Mouse (Mus musculus): Measurements from ENCODE around the gene Trim63. TPM values are rescaled to one million over a fixed set of nuclear protein-coding genes. Genes with fewer than 3 reads are reported as not detected.
"Not testable (repeated sequence)": the region's sequence is repeated elsewhere in the genome, so short reads cannot be mapped to it uniquely, and the experiment has no call there.

Trim63 gene
- polyA plus RNA-seq, 1 experiment from 2014 or later: 1.2 TPM

DNA sequence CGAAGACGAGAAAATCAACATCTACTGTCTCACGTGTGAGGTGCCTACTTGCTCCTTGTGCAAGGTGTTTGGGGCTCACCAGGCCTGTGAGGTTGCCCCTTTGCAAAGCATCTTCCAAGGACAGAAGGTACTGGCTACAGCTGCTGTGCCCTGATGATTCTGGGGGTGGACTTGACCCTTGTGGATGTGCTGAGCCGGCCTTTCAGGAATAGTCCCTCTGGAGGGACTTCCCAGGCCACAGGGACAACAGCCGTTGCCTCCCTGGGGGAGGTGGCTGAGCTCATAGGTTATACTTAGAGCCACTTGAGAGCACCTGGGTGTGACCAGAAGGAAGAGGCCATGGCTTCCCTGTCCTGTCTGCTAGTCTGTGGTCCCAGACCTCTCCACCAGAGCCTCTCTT lies 4.8 kb downstream of the Trim63 start:
- 81% methylated on average over 5 of the region's 5 CpGs for WGBS
- H3K36me3 ChIP-seq: no peaks in the 10 kb centered on the region
- H3K4me3 ChIP-seq (replicated peaks): no peak overlapping the region
- no peak overlapping the region for H3K27ac ChIP-seq (replicated peaks)
- no peak for ATAC-seq (ENCODE audit: low FRiP score)
- H3K4me2 ChIP-seq: no peak overlapping the region
- no peaks in the 10 kb centered on the region for H3K27me3 ChIP-seq (replicated peaks)
- H3K4me1 ChIP-seq: peaks cover 6% of the 10 kb centered on the region; the same call in 1 of the 2 replicates
- H3K9ac ChIP-seq (replicated peaks): no peak overlapping the region
- no peaks in the 10 kb centered on the region for H3K9me3 ChIP-seq (replicated peaks)

DNA sequence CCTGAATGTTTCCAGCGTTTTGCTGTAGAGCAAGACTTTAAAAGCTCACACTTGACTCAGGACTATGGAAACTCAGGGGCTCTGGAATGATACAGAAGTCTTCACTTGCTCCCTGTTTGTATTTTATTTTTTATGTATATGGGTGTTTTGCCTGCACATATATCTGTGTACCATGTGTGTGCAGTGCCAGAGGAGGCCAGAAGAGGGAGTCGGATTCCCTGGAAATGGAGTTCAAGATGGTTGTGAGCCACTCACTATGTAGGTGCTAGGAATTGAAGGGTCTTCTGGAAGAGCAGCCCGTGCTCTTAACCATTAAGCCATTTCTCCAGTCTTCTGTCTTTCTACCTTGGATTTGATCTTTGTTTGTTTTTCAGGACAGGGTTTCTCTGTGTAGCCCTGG lies 6.6 kb downstream of the Trim63 start:
- no peak for ATAC-seq (ENCODE audit: low FRiP score)
- Histone ChIP-seq H3K4me1 (no peaks in the 10 kb centered on the region), H3K9me3 (replicated peaks) (no peaks in the 10 kb centered on the region), H3K27me3 (replicated peaks) (no peaks in the 10 kb centered on the region), H3K9ac (replicated peaks) (no peak overlapping the region), H3K27ac (replicated peaks) (no peak overlapping the region), H3K4me3 (replicated peaks) (no peak overlapping the region), H3K36me3 (no peaks in the 10 kb centered on the region), H3K4me2 (no peak overlapping the region)
- 72% methylated on average over 3 of the region's 3 CpGs for WGBS

DNA sequence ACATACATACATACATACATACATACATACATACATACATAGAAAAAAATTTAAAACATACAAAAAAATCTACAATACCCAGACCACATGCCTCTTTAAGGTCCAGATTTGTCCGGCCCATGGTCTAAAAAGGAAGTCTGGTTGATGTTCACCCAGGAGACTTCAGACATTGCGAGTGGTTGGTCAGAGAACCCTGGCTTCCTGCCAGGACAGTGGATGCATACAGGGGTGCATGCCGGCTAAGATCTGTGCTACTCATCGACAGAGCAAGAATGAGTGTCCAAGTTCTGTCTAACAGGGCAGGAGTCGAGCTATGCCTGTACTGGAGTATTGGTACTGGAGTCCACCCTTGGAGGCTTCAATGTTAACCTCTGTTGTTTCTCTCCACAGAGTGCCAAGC lies 9.7 kb downstream of the Trim63 start:
- no peak overlapping the region for H3K9ac ChIP-seq (replicated peaks)
- no peaks in the 10 kb centered on the region for H3K4me1 ChIP-seq
- no peak overlapping the region for H3K4me2 ChIP-seq
- no peaks in the 10 kb centered on the region for H3K27me3 ChIP-seq (replicated peaks)
- no peak overlapping the region for H3K27ac ChIP-seq (replicated peaks)
- H3K4me3 ChIP-seq (replicated peaks): no peak overlapping the region
- ATAC-seq (ENCODE audit: low FRiP score): no peak
- no peaks in the 10 kb centered on the region for H3K36me3 ChIP-seq
- 66% methylated on average over 5 of the region's 5 CpGs for WGBS
- no peaks in the 10 kb centered on the region for H3K9me3 ChIP-seq (replicated peaks)

DNA sequence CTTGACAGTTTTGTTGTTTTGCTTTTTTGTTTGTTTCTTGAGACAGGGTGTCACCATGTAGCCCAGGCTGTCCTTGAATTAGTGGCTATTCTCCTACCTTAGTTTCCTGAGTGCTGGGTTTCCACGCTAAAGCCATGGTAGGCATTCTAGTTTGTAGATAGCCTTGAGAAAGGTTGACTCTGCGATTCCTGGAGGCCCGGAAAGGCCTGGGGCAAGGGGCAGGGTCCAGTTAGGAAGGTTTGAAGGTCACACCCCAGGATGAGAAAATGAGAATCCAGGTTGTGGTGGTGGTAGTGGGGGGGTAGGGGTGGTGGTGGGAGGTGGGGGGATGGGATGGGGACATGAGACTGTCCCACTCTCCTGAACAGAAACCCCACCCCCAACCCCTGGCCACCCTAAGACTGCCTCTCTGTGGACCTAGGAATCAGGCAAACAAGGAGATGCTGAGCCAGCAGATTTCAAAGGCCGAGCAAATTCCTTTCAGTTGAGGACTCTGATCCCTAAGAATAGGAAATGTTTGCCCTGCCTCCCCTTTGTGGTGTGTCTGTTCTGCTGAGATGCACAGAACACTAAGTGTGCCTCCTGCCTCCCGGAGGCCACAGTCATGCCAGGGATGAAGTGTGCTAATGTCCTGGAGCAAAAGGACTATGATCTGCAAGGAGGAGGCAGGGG lies 12.1 kb downstream of the Trim63 start:
- H3K27ac ChIP-seq (replicated peaks): no peak overlapping the region
- no peaks in the 10 kb centered on the region for H3K9me3 ChIP-seq (replicated peaks)
- H3K4me3 ChIP-seq (replicated peaks): no peak overlapping the region
- H3K27me3 ChIP-seq (replicated peaks): no peaks in the 10 kb centered on the region
- no peaks in the 10 kb centered on the region for H3K36me3 ChIP-seq
- H3K9ac ChIP-seq (replicated peaks): no peak overlapping the region
- ATAC-seq (ENCODE audit: low FRiP score): no peak
- H3K4me1 ChIP-seq: no peaks in the 10 kb centered on the region
- WGBS: 74% methylated on average over 5 of the region's 5 CpGs
- H3K4me2 ChIP-seq: no peak overlapping the region

DNA sequence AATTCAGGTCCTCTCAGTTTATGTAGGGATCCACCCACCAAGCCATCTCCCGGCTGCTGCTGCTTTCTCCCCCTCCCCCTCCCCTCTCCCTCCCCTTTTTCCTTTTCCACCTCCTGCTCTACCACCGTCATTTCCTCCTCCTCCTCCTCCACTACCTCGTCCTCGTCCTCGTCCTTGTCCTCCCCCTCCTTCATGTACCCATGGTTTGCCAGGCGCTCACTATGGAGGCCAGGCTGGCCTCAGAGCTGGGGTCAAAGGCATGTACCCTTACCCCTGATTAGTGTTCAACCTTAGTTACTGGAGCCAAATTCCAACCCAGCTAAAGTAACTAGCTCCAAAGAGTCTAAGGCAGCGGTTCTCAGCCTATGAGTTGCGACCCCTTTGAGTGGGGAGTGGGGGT lies 13.2 kb downstream of the Trim63 start:
- H3K4me3 ChIP-seq (replicated peaks): no peak overlapping the region
- 62% methylated on average over 8 of the region's 8 CpGs for WGBS
- no peaks in the 10 kb centered on the region for H3K27me3 ChIP-seq (replicated peaks)
- H3K36me3 ChIP-seq: no peaks in the 10 kb centered on the region
- no peaks in the 10 kb centered on the region for H3K4me1 ChIP-seq
- no peak for ATAC-seq (ENCODE audit: low FRiP score)
- H3K27ac ChIP-seq (replicated peaks): no peak overlapping the region
- no peak overlapping the region for H3K9ac ChIP-seq (replicated peaks)
- no peak overlapping the region for H3K4me2 ChIP-seq
- no peaks in the 10 kb centered on the region for H3K9me3 ChIP-seq (replicated peaks)

DNA sequence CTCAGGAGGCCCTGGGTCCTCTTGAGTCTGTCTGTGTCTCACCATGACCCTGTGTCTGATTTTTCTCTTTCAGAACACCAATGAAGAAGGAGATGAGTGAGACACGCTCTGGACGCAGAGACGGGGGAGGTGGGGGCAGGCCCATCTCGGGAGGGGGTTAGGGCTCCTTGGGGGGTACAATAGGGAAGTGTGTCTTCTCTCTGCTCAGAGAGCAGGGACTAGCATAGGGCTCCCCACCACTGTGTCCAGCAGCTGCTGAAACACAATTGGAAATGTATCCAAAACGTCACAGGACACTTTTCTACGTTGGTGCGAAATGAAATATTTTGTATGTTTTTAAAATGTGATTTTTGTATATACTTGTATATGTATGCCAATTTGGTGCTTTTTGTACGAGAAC lies 13.9 kb downstream of the Trim63 start:
- no peaks in the 10 kb centered on the region for H3K4me1 ChIP-seq
- no peak for ATAC-seq (ENCODE audit: low FRiP score)
- H3K36me3 ChIP-seq: no peaks in the 10 kb centered on the region
- WGBS: 91% methylated on average over 8 of the region's 8 CpGs
- no peak overlapping the region for H3K9ac ChIP-seq (replicated peaks)
- no peaks in the 10 kb centered on the region for H3K27me3 ChIP-seq (replicated peaks)
- no peak overlapping the region for H3K4me3 ChIP-seq (replicated peaks)
- H3K9me3 ChIP-seq (replicated peaks): no peaks in the 10 kb centered on the region
- H3K4me2 ChIP-seq: no peak overlapping the region
- no peak overlapping the region for H3K27ac ChIP-seq (replicated peaks)

DNA sequence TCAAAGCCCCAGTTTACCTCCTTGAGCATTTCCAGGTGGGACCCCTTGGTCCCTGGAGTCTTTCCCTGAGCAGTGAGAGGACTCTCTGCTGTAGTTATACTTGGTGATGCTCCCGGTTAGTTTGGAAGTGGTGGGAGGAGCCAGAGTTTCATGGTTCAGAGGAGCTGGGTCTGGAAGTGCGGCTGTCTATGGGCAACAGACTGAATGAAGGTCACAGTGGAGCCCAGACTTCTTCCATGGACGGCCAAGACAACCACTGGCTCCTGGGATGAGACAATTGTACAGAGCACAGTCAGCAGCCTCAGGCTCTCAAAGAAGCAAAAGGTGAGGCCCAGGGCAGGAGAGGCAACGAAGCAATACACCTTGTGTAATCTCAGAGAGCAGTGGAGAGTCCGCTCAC lies 15.4 kb downstream of the Trim63 start:
- Histone ChIP-seq H3K27ac (replicated peaks) (no peak overlapping the region), H3K4me3 (replicated peaks) (no peak overlapping the region), H3K36me3 (no peaks in the 10 kb centered on the region), H3K4me2 (no peak overlapping the region), H3K9me3 (replicated peaks) (no peaks in the 10 kb centered on the region), H3K9ac (replicated peaks) (no peak overlapping the region), H3K27me3 (replicated peaks) (no peaks in the 10 kb centered on the region), H3K4me1 (no peaks in the 10 kb centered on the region)
- 62% methylated on average over 5 of the region's 5 CpGs for WGBS
- no peak for ATAC-seq (ENCODE audit: low FRiP score)

DNA sequence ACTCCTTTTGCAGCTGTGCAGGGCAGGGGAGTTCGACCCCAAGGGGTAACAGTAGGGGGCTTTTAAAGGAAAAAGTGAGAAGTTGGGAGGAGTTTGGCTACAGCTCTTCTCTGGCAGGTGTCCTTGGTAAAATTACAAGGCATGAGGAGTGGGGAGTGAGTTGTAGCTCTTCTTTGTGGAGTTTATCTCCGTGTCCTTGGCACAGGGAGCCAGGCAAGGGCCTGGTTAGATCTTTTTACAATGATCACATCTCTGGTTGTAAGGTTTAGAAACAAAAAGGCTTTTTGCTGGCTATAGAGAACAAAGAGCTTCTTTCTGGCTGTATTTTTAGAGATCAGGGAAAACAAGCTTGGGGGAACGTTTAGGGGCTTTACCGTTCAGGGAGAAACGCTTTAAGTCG lies 26.3 kb downstream of the Trim63 start:
- peaks cover 11% of the 10 kb centered on the region for H3K4me1 ChIP-seq
- not testable (repeated sequence) for H3K36me3 ChIP-seq; ATAC-seq (ENCODE audit: low FRiP score); H3K4me3 ChIP-seq (replicated peaks); H3K4me2 ChIP-seq; H3K9ac ChIP-seq (replicated peaks); H3K9me3 ChIP-seq (replicated peaks); H3K27ac ChIP-seq (replicated peaks)
- peaks cover 43% of the 10 kb centered on the region for H3K27me3 ChIP-seq (replicated peaks)
- WGBS: 58% methylated on average over 6 of the region's 6 CpGs

DNA sequence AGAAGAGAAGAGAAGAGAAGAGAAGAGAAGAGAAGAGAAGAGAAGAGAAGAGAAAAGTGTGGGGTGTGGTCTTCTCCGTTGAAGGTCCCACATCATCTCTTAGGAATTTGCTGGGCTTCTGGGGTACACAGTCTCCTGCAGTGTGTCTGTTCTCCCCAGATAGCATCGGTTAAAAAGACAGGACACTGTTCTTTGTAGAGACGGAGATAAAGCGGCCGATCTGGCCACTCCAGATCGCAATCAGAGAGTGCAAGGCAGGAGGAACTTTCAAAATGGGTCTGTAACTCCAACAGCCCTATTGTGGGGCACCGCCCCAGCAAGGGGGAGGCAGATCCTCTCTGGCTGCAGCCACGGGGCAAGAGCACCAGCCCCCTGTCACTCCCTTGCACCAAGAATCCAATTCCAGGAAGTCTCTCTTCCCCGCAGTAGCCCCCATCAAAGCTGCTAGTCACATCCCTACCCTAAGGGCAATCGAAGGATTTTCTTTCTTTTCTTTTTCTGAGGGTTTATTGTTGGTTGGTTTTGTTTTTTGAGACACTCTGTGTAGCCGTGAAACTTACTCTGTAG lies 27.4 kb downstream of the Trim63 start:
- no peak overlapping the region for H3K4me2 ChIP-seq
- no peaks in the 10 kb centered on the region for H3K36me3 ChIP-seq
- H3K9me3 ChIP-seq (replicated peaks): no peaks in the 10 kb centered on the region
- no peak overlapping the region for H3K9ac ChIP-seq (replicated peaks)
- peaks cover 43% of the 10 kb centered on the region for H3K27me3 ChIP-seq (replicated peaks)
- H3K4me3 ChIP-seq (replicated peaks): no peak overlapping the region
- peaks cover 11% of the 10 kb centered on the region for H3K4me1 ChIP-seq
- no peak overlapping the region for H3K27ac ChIP-seq (replicated peaks)
- ATAC-seq (ENCODE audit: low FRiP score): no peak
- WGBS: 38% methylated on average over 11 of the region's 11 CpGs

DNA sequence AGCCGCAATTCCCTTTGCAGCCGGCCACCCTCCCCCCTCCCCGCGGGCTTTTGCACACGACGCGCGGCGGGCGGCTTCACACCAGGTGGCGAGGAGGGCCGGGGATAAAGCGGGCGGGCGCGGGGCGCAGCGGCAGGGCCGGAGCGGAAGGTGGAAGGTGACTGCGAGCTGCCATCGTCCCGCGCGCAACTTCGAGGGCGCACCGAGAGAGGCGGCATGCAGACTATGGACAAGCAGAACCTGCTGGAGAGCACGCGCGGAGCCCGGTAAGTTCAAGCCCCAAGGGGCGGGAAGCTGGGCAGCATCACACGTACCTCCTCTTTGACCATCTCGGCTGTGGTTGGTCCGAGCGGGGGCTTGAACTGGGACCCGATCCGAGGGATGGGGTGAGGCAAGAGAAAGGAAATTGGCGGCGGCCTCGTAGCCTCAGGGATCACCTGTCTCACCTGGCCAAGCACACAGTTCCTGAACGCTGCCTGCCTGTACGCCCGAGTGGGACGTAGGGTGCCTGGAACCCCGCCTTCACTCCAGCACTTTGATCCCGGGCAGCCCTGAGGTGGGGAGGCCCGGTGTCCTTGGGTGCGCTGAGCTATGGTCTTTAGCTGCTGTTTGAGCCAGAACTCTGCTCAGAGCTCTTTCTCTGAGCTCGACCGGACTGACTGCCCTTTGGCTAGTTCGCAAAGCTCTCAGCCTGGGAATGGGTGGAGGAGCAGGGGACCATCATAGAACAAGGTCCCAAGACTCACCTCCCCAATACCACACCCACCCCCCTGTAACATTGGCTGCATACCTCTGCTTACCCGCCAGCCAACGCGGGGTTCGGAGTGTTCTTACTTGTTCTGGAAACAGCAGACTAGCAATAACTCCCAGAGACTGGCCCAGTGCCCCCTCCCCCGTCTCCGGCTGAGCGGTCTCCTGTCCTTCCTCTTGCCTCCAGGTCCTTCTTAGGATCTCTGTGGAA lies 28.4 kb downstream of the Trim63 start, which contains the start of gene Slc30a2:
TSS of gene Slc30a2 (plus strand) at position 111 of the 961 bp plus-strand sequence.
- H3K9me3 ChIP-seq (replicated peaks): no peaks in the 10 kb centered on the region
- no peak within 1 kb of the TSS for H3K27ac ChIP-seq (replicated peaks)
- H3K36me3 ChIP-seq: no peaks in the 10 kb centered on the region
- 2% methylated on average over 61 of the region's 61 CpGs for WGBS
- peaks cover 43% of the 10 kb centered on the region for H3K27me3 ChIP-seq (replicated peaks)
- no peak for ATAC-seq (ENCODE audit: low FRiP score)
- no peak within 1 kb of the TSS for H3K9ac ChIP-seq (replicated peaks)
- H3K4me2 ChIP-seq: peak within 1 kb of the TSS; percentile 54
- peaks cover 11% of the 10 kb centered on the region for H3K4me1 ChIP-seq
- H3K4me3 ChIP-seq (replicated peaks): peak within 1 kb of the TSS; percentile 19

DNA sequence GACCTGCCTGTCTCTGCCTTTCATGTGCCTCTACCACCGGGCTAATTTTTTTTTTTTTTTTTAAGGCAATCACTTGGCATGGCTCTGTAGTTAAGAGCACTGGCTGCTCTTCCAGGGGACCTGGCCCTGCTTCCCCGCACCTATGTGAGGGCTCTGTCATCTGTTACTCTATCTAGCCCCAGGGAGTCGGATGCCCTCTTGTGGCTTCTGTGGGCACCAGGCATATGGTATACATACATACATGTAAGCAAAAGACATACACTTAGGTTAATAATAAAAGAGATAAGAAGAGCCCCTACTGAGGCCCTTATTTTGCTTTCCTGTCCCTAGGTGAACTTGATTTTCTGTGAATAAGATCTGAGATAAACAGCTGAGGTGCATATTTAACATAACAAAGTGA lies 29.7 kb downstream of the Trim63 start:
- Histone ChIP-seq H3K27me3 (replicated peaks) (peaks cover 43% of the 10 kb centered on the region), H3K4me1 (peaks cover 11% of the 10 kb centered on the region), H3K4me2 (no peak overlapping the region), H3K4me3 (replicated peaks) (no peak overlapping the region), H3K9me3 (replicated peaks) (no peaks in the 10 kb centered on the region), H3K36me3 (no peaks in the 10 kb centered on the region), H3K9ac (replicated peaks) (no peak overlapping the region), H3K27ac (replicated peaks) (no peak overlapping the region)
- 53% methylated on average over 3 of the region's 3 CpGs for WGBS
- no peak for ATAC-seq (ENCODE audit: low FRiP score)

DNA sequence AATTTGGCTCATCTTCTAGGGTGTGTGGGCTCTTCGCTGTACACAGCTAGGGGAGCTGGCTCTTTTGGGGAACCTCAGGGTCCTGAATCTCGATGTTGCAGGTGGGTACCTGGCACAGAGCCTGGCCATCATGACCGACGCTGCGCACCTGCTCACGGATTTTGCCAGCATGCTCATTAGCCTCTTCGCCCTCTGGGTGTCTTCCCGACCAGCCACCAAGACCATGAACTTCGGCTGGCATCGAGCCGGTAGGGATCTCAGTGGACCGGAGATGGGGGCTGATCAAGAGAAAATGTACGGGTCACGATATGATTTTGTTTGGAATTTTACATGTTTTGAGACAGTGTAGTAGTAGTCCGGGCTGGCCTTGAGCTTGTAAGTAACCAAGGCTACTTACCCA lies 30.9 kb downstream of the Trim63 start:
- Histone ChIP-seq H3K4me2 (no peak overlapping the region), H3K4me1 (peaks cover 11% of the 10 kb centered on the region)
- WGBS: 82% methylated on average over 15 of the region's 15 CpGs

More for the DNA sequence above, 30.9 kb downstream of the Trim63 start:
- H3K9me3 ChIP-seq (replicated peaks): no peaks in the 10 kb centered on the region
- H3K27ac ChIP-seq (replicated peaks): no peak overlapping the region
- no peak for ATAC-seq (ENCODE audit: low FRiP score)
- H3K9ac ChIP-seq (replicated peaks): no peak overlapping the region
- H3K36me3 ChIP-seq: no peaks in the 10 kb centered on the region
- no peak overlapping the region for H3K4me3 ChIP-seq (replicated peaks)
- peaks cover 42% of the 10 kb centered on the region for H3K27me3 ChIP-seq (replicated peaks)

Measured in neural tube, embryonic 15.5 days (tissue).